ENCODE assay signal across 9 mouse cellular contexts in the genomic region with DNA sequence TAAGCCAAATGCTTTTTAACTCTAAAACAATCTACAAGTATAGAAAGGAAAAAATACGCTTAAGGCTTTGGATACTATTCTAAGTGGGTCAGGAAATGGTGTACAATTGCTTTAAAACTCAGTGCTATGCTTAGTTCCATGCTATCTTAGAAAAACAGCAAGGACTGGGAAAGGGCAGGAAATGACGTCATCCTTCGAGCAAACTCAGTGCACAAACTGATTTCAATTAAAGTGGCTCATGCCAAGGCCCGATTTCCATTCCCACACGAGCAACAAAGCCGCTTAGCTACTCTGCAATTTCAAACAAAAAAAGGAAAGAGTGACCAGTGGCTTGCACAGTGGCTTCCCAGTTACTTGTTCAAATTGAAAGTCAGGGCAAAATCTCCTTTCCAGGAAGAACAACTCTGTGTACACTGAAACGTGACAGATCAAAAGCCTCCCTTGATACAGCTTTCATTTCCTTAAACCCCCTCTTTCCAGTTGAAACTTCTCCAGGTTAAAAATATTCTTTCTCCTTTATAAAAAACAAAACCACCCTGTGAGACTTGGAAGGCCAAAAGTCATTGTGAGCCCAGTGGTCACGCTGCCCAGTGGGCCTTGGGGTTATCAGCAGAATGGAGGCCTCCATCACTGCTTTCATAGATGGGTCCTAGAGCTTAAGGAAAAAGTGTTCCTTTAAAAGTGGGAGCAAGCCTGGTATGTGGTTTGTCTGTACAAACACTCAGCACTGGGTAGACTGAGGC. TPM values are rescaled to one million over a fixed set of nuclear protein-coding genes. Genes with fewer than 3 reads are reported as not detected.
DNase-seq lines count a peak whose midpoint lies in the region; ATAC-seq lines count a peak whose summit lies in the region.
"Had no signal": no experiment of that assay in that cellular context is flagged by ENCODE, and none has a peak within 500 bp of the region (broad histone marks: within the 10 kb centered on the region; RNA-seq: fewer than 3 reads in every experiment).

No protein-coding gene starts in this region.

- DNase-seq in adrenal gland, postnatal 10 days = peak; percentile 32
- no peak for DNase-seq in adrenal gland, adult 8-10 months
- DNase-seq in neural tube, embryonic 10.5 days (ENCODE audit: extremely low spot score, low spot score) = no peak
- peak; percentile 81 to 83 for DNase-seq in heart, postnatal 10 days
- peak; percentile 74 for DNase-seq in lung, postnatal 10 days
- DNase-seq in cerebellum, postnatal 4 days (ENCODE audit: low spot score in 2 of 2) = no peak

- H3K27me3 ChIP-seq in neural tube, embryonic 13.5 days = no peaks in the 10 kb centered on the region

- no peak for ATAC-seq in neural tube, embryonic 13.5 days (ENCODE audit: low read depth)
- no peak for ATAC-seq in monocyte, adult 5-6 weeks (replicated peaks; ENCODE audit: insufficient number of reproducible peaks, low FRiP score, low TSS enrichment, poor library complexity, severe bottlenecking)

- H3K4me2 ChIP-seq in neural tube, embryonic 13.5 days = no peak overlapping the region

- H3K4me1 ChIP-seq in neural tube, embryonic 13.5 days (replicated peaks) = 0 out of 2 replicates have a peak, but pooled peaks cover 4% of the 10 kb centered on the region

- H3K4me3 ChIP-seq in neural tube, embryonic 13.5 days = no peak overlapping the region

- intact Hi-C loops in heart, postnatal 10 days (cut with DNase I) = loop anchor here (5.0 kb wide), 1 partner anchor 37 kb away; a partner anchor contains a TSS

- 0 out of 2 replicates have a peak, but pooled peaks cover 9% of the 10 kb centered on the region for H3K36me3 ChIP-seq in neural tube, embryonic 13.5 days

- H3K27ac ChIP-seq in neural tube, embryonic 13.5 days (replicated peaks) = 0 out of 2 replicates have a peak overlapping the region, but pooled peaks have one; percentile 14

- H3K9me3 ChIP-seq in neural tube, embryonic 13.5 days = no peaks in the 10 kb centered on the region

- 80% methylated on average over 8 of the region's 8 CpGs for WGBS in neural tube, embryonic 13.5 days

- H3K9ac ChIP-seq in neural tube, embryonic 13.5 days = no peak overlapping the region

RNA-seq across cellular contexts. Expression of a gene that starts 34.2 kb away (rescaled TPM):
- under 1 TPM in 1 of 2 experiments, not detected in 1; 0.36 TPM for total RNA-seq in adrenal gland, postnatal 10 days (2021)
- under 1 TPM in 1 of 4 experiments, not detected in 3; 0.11 TPM for total RNA-seq in adrenal gland, adult 8-10 months (2022)
- not detected in 2 replicates for polyA plus RNA-seq in neural tube, embryonic 13.5 days (2015; fragmentation: Nextera tagmentation; extraction: Ambion mirVana)
- under 1 TPM; 0.47 to 0.48 TPM for total RNA-seq in heart, postnatal 10 days (2021)
- total RNA-seq in monocyte, adult 5-6 weeks (2017) = not detected in 3 replicates
- polyA plus RNA-seq: liver, embryonic 16.5 days had no signal

RNA-seq across cellular contexts. Expression of a gene that starts 37.1 kb away (rescaled TPM):
- total RNA-seq in adrenal gland, postnatal 10 days (2021) = 100 to 1,000 TPM; 121 to 127 TPM
- total RNA-seq in adrenal gland, adult 8-10 months (2022) = 10 to 100 TPM; 11.4 to 25.4 (median 14.2) TPM
- 3.6 and 4.4 TPM in 2 replicates for polyA plus RNA-seq in neural tube, embryonic 13.5 days (2015; fragmentation: Nextera tagmentation; extraction: Ambion mirVana)
- 100 to 1,000 TPM; 243 to 249 TPM for total RNA-seq in heart, postnatal 10 days (2021)
- not detected in 3 replicates for total RNA-seq in monocyte, adult 5-6 weeks (2017)

Comparison
In these comparisons a context has a peak if more than half of its experiments do, and no peak if none do; other contexts are left out.
1. DNase-seq: peak in adrenal gland, postnatal 10 days (single experiment), heart, postnatal 10 days (2 of 2) and lung, postnatal 10 days (single experiment); none in adrenal gland, adult 8-10 months (single experiment), neural tube, embryonic 10.5 days (single experiment) and cerebellum, postnatal 4 days (0 of 2).
2. RNA of a gene that starts 37.1 kb away (total RNA-seq): 243 to 249 TPM in heart, postnatal 10 days, 121 to 127 TPM in adrenal gland, postnatal 10 days and 11.4 to 25.4 TPM in adrenal gland, adult 8-10 months; not detected in monocyte, adult 5-6 weeks; every median in the first group is over 10 times any median in the second.